Mouse (Mus musculus): ENCODE measurements around the gene Acsl1.

Acsl1 gene

DNA sequence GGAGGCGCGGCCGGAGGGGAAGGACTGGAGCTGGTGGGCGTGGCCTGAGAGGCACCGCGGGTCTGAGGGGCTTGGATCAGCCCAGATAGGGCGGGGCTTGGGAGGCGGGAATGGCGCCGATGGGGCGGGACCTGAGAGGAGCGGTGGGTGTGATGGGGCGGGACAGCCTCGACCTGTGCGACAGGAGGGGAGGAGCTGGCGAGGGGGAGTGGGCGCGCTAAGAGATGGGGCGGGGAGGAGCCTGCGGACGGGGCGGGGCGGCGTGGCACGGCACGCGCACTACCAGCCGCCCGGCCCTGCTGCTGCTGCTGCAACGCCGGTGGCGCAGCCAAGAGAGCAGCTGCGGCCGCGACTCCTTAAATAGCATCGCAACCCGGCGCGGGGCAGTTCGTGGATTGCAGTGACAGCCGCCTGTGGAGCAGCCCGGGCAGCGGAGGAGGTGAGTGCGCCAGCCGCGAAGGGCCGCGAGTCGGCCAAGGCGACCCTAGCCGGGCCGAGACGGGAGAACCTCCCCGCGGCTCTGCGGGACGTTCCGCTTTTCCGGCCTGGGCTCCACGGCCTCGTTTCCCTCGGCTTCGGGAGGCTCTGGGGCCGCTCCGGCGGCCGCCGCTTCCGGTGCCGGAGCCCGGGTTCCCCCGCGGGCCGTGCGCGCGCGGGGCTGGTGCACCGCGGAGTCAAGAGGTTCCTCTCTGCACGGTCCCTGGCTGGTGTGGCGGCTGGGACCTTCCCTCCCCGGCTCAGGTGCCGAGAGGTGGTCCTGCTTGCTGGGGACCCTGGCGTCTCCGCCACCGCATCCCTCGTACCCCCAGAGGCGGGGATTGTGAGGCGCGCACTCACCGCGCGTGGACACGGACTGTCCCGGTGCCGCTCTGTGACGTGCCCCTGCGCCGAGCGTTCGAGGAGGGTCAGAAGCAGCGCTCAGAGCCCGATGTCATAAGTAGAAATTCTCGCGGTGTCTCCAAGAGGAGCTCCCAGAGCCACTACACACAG, at the start of gene Acsl1:
Gene Acsl1 (plus strand): TSS at position 246 of the 990 bp plus-strand sequence.
- DNase-seq (ENCODE audit: low spot score in 2 of 2): peak; percentile 95 to 96

DNA sequence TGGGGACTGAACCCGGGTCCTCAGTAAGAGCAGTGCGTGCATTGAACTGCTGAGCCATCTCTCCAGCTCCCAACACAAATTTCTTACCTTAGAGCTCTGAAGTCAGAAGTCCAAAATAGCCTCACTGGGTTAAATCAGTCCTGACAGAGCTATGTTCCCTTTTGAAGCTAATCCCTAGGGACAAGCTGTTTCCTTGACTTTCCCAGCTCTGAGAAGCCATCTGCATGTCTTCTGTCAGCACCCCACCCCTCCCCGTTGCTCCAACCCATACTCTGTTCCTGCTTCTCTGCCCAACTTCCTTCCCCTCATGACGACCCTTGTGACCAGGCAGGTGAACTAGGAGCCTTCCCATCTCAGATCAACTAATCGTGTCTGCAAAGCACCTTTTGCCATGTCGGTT, 49.3 kb upstream of the Acsl1 start:
- no peak for DNase-seq (ENCODE audit: low spot score in 2 of 2)

DNA sequence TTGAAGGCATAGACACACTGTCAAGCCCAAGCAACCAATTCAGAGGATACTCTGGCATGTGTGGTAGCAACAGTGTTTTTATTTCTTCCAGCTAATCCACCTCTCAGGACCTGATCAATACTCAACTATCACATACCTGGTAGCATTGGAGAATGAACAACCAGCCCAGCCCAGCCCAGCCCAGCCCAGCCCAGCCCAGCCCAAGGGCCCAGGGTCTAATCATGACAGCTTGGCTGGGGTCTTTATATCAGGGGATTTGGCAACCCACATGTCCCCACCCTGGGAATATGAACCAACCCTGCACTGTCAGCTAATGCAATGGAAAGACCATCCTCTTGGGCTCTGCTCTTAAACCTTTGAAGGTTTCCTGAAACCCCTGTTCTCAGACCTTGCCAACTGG, 42.9 kb upstream of the Acsl1 start:
- no peak for DNase-seq (ENCODE audit: low spot score in 2 of 2)

DNA sequence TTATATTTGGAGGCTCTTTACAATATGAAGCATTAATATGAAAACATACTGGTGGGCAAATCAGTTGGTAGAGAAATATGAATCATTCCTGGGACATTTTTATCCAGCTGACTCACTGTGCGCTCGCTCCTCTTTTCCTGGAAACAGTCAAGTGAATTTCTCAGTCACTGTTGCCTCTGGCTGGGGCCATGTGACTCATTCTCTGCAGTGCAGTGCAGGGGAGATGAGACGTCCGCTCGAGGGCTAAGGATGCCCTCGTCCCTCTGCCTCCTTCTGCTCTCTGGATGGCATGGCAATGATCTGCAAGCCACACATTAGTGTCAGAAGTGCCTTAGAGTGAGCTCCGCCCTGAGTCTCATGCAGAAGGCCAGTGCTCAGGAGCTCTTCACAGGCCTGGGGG, 41.0 kb upstream of the Acsl1 start:
- peak; percentile 69 to 73 for DNase-seq (ENCODE audit: low spot score in 2 of 2)

DNA sequence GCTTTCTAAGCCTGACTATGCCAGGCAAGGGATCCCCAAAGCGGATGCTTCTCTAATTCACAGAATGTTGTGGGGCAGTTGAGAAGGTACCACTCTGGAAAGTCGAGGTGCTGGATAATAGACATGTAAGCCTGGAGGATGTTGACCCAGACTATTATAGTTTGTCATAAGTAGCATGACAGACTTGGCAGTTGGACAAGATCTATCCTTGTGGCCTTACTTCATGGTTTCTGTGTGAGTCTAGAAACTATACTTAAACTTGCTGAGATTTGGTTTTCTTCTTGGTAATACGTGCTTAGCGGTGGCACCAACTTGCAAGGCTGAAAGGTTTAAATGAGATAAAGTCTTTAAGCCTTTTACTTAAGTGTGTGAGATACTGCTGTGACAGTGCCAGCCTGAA, 38.9 kb upstream of the Acsl1 start:
- no peak for DNase-seq (ENCODE audit: low spot score in 2 of 2)

DNA sequence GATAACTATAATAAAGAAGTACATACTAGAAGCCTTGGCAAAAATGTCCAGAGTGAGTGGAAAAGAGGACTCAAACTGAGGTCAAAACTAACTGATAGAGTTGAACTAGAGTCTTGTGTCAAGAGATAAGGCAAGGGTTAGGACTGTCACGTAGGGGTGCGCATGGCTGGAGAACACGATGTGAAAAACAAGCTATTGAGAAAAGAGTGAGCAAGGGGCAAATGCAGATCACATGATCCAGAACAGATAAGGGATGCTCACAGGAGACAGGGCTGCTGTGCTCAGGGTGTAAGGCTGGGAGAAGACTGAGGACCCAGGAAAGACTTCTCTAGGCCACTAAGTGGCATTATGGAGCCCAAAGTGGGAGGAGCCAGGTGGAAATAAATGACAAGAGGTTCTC, 38.3 kb upstream of the Acsl1 start:
- DNase-seq (ENCODE audit: low spot score in 2 of 2): no peak

DNA sequence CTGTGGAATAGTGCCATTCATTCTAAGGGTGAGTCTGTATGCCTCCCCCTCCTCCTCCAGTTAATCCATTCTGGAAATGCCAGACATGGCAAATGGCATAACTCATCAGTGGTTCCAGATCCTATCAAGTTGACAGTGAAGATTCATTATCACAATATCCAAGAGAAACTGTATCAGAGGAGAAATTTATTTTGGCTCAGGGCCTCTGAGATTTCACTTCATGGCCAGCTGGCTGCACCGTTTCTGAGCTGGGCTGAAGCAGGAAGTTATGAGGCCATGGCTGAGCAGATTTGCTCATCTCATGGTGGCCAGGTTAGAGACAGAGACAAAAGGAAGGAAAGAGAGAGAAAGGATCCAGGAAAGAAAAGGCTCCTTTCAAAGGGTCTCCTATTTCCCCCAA, 37.2 kb upstream of the Acsl1 start:
- no peak for DNase-seq (ENCODE audit: low spot score in 2 of 2)

DNA sequence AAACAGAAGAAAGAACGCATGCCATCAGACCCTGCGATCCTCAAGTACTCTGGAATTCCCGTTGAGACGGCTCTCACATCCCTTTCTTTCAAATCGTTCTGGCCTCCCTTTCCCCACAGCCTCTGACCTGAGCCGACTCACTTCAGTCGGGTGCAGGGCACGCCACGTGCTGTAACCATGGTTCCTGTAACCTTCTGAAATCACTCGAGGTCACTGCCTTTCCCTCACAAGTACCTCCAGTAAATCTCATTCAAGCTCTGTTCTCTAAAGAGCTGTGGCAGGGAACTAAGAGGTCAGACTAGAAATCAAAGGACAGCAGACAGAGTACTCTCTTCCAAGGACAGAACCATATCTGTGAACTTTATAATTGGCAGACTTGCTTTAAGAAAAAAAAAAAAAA, 32.3 kb upstream of the Acsl1 start:
- DNase-seq (ENCODE audit: low spot score in 2 of 2): no peak

DNA sequence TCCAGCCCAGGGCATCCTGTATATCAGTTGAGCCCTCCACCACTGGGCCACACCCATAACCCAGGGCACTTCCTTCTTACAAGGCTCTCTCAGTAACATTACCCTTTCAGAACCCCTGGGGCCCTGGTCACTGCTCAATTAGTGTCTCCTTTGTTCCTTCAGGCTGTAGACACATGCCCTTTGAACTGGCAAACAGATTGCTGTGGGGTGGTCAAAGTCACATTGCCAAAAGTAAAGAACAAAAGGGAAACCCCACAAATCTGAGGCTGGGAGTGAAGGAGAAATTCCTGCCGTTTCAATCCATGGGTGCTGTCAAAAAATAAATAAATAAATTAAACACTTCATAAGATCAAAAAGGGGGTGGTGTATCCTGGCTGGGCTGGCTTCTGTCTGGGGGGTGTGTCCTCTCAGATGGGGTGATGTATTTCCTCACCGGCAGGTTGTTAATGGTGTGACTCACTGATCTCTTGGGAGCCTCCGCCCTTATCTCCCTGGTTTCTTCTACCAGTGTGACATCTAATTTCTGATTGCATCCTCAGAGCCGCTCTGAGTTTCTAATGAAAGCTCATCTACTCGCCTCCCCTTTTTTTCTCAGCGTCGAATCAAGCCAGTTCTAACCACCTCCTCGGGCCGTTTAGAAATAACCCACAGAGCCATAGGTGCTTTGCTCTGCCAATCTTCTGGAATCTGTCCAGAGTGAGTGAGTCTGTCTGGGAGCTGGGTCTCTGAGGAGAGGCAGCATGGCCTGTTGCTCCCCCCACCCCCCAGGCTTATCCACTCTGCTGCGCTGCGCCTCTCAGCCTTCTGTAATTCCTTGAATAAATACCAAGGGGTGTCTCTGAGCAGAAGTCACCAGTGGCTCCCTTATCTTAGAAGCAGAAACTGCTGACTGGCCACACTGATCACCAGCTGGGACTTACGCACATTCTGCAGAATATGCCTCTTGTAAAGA, 24.6 kb upstream of the Acsl1 start:
- DNase-seq (ENCODE audit: low spot score in 2 of 2): no peak

DNA sequence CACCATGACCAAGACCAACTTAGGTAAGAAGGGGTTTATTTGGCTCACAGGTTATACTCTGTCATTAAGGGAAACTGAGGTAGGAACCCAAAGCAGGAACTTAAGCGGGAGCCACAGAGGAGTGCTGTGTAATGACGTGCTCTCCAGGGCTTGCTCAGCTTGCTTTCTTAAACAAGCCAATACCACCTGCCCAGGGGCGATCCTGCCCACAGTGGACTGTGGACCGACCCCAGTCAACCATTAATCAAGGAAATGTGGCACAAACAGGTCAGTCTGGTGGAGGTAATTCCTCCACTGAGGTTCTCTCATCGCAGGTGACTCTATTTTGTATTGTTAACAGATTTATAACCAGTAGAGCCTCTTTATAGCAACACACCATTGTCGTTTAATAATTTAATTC, 23.5 kb upstream of the Acsl1 start:
- DNase-seq (ENCODE audit: low spot score in 2 of 2): no peak

DNA sequence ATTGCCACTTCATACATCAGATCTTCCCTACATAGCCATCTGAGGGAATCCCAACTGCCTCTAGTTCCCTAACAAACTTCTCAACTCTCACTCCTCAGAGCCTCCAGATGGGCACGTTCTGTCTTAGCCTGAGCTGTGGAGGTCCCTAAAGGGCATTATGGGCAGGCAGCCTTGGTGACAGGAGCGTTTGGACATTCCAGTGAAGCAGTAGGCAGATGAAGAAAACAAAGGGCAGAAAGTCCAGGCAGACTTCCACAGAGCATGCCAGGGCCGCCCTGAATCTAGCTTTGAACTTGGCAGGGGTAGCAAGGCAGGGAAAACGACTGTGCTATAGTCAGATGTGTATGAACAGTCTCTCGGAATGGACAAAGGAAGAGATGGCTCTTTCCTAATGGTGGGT, 22.2 kb upstream of the Acsl1 start:
- DNase-seq (ENCODE audit: low spot score in 2 of 2): no peak

DNA sequence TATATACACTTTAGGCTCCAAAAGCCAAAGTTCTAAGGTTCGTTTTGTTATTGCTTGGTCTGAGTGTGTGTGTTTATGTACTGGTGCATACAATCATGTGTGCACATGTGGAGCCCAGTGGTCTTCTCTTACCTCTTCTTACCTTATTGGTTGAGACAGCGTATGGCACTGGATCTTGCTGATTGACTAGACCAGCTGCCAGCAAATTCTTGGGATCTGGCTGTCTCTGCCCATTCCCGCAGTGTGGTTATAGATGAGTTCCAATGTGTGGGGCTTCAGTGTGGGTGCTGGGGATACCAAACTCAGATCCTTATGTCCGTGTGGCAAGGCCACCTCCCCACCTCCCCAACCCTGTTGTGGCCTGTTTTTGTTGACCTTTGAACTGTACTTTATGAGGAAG, 21.8 kb upstream of the Acsl1 start:
- DNase-seq (ENCODE audit: low spot score in 2 of 2): no peak

DNA sequence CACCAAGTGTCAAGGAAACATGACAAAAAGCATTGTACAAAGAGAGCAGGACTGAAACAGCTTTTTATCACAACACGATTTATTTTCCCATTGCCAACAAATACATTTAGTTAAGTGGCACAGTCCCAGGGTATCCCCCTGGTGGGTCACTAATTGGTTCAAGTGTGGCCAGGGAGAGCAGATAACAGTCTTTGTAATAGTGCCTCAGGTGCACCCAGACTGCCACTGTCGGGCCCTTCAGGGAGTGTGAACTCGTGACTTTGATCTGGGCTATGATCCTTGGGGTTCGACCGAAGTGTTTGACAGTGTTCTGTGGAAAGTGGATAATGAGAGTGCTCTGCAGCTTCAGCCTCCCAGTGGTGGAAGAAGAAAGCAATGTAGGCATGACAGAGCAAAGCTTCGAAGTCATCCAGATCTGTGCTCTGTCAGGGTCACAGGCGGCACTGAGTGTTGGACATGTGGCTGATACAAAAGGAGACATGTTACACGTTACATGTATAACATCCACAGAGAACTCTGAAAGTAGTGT, 21.1 kb upstream of the Acsl1 start:
- DNase-seq (ENCODE audit: low spot score in 2 of 2): no peak

DNA sequence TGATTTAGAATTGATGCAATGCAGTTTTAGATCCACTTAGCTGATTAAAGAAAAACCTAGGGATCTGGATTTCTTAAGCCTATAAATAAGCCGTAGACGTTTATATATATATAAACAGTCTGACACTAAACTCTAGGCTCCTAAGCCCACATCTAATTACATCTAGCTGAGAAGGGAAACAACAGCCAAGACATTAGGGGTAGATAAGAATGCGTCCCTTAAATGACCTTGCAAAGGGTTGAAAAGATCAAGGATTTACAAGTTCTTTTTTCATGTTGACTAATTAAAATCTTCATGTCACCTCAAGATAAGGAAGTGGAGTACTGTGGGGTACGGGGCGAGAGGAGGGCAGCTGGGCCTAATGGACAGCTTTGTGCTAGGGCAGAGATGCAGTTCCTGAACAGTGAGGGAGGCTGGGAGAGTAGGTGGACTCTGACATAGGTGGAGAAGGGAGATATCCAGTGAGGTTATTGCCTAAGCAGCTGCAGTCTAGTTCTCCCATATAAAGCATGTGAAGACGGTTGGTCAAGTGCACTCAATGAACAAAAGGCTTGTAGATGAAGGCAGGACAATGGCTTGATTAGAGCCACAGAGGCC, 12.5 kb upstream of the Acsl1 start:
- DNase-seq (ENCODE audit: low spot score in 2 of 2): no peak

DNA sequence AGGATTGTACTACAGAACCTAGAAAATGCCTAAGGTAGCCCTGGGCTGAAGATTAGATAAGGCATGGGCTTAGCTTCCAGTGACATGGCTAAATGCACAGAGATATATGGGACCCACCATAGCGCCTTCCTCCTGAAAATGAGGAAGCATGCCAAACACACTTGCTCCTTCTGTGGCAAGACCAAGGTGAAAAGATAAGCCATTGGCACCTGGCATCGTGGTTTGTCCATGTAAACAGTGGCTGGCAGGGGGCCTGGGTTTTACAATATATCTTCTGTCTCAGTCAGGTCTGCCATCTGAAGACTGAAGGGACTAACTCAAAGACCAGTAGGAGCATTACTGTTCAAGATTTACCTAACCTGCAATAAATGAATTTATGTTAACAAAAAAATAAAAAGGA, 2.4 kb upstream of the Acsl1 start:
- no peak for DNase-seq (ENCODE audit: low spot score in 2 of 2)

DNA sequence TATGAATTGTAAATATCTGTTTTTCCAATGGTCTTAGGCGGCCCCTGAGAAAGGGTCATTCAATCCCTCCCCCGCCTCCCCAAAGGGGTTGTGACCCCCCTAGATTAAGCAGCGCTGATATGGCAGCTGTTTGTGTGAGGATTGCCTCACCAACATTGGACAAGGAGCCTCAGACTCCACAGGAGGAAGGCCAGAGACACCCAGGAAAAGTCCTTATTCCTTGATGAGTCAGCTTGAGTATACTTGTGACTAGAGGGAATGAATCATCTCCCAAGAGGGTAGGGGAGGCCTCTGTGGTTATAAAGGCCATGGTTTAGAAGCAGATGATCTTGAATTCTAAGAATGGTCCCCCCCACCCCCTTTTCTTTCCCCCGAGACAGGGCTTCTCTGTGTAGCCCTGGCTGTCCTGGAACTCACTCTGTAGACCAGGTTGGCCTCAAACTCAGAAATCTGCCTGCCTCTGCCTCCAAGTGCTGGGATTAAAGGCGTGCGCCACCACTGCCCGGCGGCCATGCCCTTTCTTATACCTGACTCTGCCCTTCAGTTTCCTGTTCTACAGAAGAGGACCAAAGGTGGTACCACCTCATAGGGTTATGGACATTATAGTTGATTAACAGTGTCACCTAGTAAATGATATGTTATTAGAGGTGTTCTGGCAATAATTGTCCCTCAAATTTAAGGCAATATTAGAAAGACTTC, 1.6 kb upstream of the Acsl1 start:
- DNase-seq (ENCODE audit: low spot score in 2 of 2): no peak

DNA sequence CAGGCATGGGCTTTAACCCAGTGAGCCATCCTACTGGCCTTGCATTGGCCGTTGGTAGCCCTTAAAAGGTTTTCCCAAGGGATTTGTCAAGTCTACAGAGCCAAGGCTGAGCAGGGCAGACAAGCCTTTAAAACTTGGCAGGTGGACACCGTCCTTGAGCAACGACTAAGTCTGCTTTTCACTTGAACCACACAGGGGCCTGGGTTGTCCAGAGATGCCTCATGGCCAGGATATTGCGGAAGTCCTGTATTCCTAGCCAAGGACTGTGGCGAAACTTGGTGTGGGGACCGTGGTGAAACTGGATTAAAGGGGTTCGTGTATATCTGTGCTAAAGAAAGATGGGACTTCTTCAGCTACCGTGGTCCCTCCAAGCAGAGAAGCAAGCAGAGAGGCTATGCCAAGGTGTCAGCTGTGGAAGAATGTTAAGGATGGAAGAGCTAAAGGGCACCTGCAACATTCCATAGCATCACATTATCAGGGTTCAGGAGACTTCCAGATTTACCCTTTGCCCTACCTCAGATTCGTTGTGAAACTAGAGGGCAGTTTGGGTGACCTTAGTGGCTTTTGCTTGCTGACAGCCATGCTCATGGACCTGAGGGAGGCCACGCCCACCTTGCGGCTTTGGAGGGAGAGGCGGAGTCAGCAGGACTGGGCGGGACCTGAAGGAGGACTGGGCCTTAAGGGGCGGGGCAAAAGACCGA, 596 bp upstream of the Acsl1 start:
- no peak for DNase-seq (ENCODE audit: low spot score in 2 of 2)

DNA sequence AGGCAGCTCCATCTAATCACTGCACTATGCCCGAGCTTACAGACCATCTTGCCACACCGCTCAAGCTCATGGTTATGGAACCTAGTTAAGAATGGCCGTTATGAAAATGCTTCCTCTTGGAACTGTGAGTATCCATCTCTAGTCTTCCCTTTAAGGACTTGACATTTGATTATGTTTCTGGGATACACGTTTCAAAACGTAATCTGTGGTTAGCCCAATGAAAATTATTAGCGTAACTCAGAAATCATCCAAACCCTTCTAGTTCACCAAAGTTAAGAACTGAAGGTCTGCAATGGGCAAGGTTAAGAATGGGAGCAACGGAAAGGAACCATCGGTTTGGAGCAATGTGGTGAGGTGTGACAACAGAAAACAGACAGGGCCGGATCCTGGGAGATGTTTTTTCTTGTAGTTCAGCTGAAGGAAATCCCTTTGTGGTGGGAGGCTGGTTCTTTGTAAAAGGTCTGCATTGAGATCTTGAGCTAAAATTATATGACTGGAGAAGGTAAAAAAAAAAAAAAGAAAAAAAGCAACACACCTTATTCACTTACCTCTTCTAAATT, 1.2 kb downstream of the Acsl1 start:
- no peak for DNase-seq (ENCODE audit: low spot score in 2 of 2)

DNA sequence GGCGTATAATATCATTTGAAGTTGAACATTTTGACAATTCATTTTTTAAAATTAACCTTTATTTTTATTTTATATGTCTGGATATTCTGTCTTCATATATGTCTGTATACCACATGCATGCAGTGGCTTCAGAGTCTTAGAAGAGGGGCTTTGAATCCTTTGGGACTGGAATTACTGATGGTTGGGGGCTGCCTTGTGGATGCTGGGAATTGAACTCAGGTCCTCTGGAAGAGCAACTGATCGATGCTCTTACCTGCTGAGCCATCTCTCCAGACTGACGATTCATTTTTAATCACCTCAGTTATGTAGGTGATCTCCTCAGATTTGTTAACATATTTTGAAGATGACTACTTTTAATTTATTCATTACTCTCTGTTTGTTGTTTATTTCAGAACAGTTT, 3.3 kb downstream of the Acsl1 start:
- DNase-seq (ENCODE audit: low spot score in 2 of 2): no peak

DNA sequence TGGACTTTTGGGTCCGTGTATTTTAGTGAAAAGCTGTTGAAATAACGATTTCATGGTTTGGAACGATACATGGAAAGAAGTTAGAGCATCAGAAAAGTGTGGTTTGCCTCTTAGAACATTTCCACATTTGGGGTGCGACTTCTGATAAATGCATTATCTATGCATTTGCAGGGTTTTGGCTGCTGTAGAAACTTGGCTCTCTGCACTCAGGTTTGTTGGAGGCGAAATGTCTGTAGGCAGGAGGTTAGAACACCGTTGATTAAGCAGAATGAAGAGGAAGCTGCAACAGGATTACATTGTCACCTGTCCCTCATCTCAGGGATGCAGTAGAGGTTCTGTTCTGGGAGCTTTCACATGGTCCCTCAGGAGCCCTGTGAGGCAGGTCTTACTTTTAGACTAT, 3.8 kb downstream of the Acsl1 start:
- DNase-seq (ENCODE audit: low spot score in 2 of 2): no peak

Measured in frontal cortex, postnatal 36 days (tissue).